Mouse (Mus musculus): Measurements from ENCODE around the gene Cbarp. TPM values are rescaled to one million over a fixed set of nuclear protein-coding genes. Genes with fewer than 3 reads are reported as not detected.

Cbarp gene
- polyA plus RNA-seq, 1 experiment from 2014 or later: 4.7 TPM

DNA sequence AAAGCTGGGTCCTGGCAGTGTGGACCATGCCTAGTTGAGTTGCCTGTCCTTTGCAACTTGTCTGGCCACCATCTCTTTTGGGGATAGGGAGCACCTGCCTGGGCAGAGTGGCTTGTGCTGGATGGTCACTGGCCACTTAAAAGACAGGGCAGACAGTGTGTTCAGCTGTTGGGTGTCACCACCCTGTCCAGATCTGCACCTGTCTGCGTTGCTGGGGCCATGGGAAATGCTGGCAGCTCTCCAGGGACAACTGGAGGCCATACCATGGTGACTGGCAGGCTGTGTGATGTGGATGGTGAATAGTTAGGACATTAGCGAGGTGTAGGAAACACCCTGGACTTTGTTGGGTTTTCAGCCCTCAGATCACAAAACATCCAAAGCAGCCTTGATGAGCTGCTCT, 20.5 kb downstream of the Cbarp start:
- Histone ChIP-seq H3K27ac (no peak overlapping the region), H3K36me3 (peaks cover 82% of the 10 kb centered on the region), H3K27me3 (ENCODE audit: low read depth, poor library complexity, severe bottlenecking) (no peaks in the 10 kb centered on the region), H3K4me3 (peak overlapping the region; percentile 6; the same call in 1 of the 2 replicates), H3K4me1 (peaks cover 39% of the 10 kb centered on the region), H3K9me3 (replicated peaks) (no peaks in the 10 kb centered on the region)
- no peak for DNase-seq (ENCODE audit: low spot score)
- 86% methylated on average over 2 of the region's 2 CpGs for WGBS

GRCm38 (mm10) chr10:80118552-80118951, 22.1 kb downstream of the Cbarp start:
- 87% methylated on average over 6 of the region's 6 CpGs for WGBS
- no peaks in the 10 kb centered on the region for H3K9me3 ChIP-seq (replicated peaks)
- peak overlapping the region; percentile 94 for H3K4me3 ChIP-seq
- no peak for DNase-seq (ENCODE audit: low spot score)
- peaks cover 66% of the 10 kb centered on the region for H3K36me3 ChIP-seq
- H3K27me3 ChIP-seq (ENCODE audit: low read depth, poor library complexity, severe bottlenecking): no peaks in the 10 kb centered on the region
- peaks cover 44% of the 10 kb centered on the region for H3K4me1 ChIP-seq
- no peak overlapping the region for H3K27ac ChIP-seq

DNA sequence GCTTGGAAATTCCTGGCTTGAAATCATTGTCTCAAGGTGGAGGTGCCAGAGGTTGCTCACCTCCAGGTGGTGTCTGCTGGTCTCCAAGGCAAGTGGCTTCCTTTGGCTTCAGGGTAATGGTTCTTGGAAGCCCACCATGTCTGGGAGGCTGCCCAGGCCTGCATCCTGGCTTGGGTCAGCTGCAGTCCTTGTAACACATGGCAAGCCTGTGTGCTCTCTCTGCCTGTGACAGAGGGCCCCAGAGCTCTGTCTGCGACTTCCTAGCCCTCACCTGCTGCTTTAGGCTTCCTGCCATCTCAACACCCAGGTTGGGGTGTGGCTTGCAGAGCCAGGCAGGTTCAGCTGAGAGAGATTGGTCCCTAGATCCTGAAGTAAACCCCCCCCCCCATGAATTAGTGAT, 22.9 kb downstream of the Cbarp start:
- Histone ChIP-seq H3K4me1 (peaks cover 44% of the 10 kb centered on the region), H3K27me3 (ENCODE audit: low read depth, poor library complexity, severe bottlenecking) (no peaks in the 10 kb centered on the region), H3K27ac (peak overlapping the region; percentile 93; the same call in 1 of the 2 replicates), H3K36me3 (peaks cover 58% of the 10 kb centered on the region), H3K9me3 (replicated peaks) (no peaks in the 10 kb centered on the region), H3K4me3 (peak overlapping the region; percentile 94)
- no peak for DNase-seq (ENCODE audit: low spot score)
- WGBS: 74% methylated on average over 1 of the region's 1 CpGs

DNA sequence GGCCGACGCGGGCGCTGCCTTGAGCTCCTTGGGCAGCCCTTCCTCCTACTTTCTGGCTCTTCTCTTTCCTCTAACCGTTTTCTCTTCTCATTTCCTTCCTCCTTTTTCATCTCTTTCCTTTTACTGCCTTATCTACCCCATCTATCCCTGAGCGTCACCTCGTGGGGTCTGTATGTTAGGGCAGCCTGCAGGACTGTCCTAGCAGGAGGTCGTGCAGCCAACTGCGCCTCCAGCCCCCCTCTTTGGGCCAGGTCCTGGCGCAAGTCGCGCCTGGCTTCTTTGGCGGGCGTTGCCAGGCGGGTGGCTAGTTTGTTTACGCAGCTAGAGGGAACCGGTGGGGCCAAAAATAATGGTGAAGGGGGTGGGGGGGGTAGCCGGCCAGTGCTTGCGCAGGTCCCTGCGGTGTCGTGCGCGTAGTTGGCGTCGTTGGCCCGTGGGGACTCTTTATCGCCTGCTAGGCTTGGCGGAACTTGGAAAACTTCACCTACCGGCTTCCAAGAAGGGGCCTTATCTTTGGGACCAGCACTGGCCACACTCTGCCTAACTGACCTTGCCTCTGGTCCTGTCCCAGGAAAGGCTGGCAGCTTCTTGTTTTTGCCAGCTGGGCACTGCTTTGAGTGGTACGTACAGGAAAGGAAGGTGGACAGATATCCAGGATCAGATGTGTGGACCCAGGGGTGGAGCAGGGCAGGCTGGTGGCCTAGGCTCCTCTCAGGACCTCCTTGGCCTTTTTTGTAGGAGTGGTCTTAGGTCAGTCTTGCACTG, 23.5 kb downstream of the Cbarp start:
- Histone ChIP-seq H3K4me3 (peak overlapping the region; percentile 94), H3K27ac (peak overlapping the region; percentile 93), H3K36me3 (peaks cover 52% of the 10 kb centered on the region), H3K27me3 (ENCODE audit: low read depth, poor library complexity, severe bottlenecking) (no peaks in the 10 kb centered on the region), H3K9me3 (replicated peaks) (no peaks in the 10 kb centered on the region), H3K4me1 (peaks cover 44% of the 10 kb centered on the region)
- DNase-seq (ENCODE audit: low spot score): peak; percentile 50
- WGBS: 7% methylated on average over 30 of the region's 30 CpGs

- Histone ChIP-seq H3K4me3 (peak overlapping the region; percentile 94), H3K27me3 (ENCODE audit: low read depth, poor library complexity, severe bottlenecking) (no peaks in the 10 kb centered on the region), H3K36me3 (peaks cover 46% of the 10 kb centered on the region), H3K9me3 (replicated peaks) (no peaks in the 10 kb centered on the region), H3K4me1 (peaks cover 44% of the 10 kb centered on the region), H3K27ac (peak overlapping the region; percentile 93)
- DNase-seq (ENCODE audit: low spot score): peak; percentile 62
- 1% methylated on average over 27 of the region's 27 CpGs for WGBS
Measured at GRCm38 (mm10) chr10:80116563-80116926, 24.1 kb downstream of the Cbarp start.

- no peak for DNase-seq (ENCODE audit: low spot score)
- Histone ChIP-seq H3K27me3 (ENCODE audit: low read depth, poor library complexity, severe bottlenecking) (no peaks in the 10 kb centered on the region), H3K27ac (peak overlapping the region; percentile 93), H3K9me3 (replicated peaks) (no peaks in the 10 kb centered on the region), H3K36me3 (peaks cover 40% of the 10 kb centered on the region), H3K4me1 (peaks cover 44% of the 10 kb centered on the region), H3K4me3 (peak overlapping the region; percentile 94)
- whole genome bisulfite sequencing: under 1% methylated on average over 63 of the region's 63 CpGs
Measured at GRCm38 (mm10) chr10:80115944-80116335, 24.7 kb downstream of the Cbarp start.

- H3K36me3 ChIP-seq: peaks cover 35% of the 10 kb centered on the region
- DNase-seq (ENCODE audit: low spot score): peak; percentile 91
- no peaks in the 10 kb centered on the region for H3K9me3 ChIP-seq (replicated peaks)
Measured at GRCm38 (mm10) chr10:80115290-80115943, 25.2 kb downstream of the Cbarp start, which contains the start of gene Stk11. Gene Stk11, plus strand, starts transcription at chr10:80115803.

DNA sequence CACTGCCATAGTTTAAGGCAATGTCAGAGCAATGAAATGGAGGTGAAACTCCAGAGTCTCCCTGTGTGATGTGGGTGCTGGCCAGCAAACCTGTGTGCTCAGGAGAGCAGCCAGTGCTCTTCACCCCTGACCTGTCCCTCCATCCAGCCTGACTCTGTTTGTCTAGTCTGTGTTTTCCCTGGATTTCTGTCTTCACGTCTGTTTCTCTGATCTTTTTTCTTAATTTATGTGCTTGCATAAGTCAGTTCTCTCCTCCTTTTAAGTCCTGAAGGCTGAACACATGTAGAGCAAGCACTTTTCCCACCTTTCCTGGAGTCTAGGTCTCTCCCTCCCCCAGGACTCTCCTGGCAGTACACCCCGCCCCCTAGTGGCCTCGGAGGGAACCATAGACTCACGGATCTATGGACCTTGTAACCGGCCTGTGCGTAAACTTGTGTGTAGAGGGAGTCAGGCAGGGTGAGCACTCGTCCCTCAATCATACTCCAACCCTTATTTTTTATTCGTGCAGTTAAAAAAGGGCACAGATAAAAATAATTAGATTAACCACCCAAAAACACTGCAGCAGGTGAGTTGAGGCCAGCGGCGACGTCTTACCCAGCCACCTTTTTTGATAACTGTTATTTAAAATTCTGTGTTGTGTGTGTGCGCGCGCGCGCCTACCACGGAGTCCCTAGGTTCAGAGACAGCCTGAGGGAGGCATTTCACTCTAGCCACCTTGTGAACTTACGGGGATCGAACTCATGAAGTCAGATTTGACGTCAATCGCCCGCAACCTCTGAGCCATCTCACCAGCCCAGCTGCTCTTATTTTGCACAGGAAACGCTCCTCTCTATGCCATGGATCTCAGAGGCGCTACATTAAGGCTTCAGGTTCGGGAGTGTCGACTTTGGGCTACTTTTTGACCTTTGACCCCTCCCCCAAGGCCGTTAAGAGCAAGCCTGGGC, 26.0 kb downstream of the Cbarp start:
- Histone ChIP-seq H3K27ac (peak overlapping the region; percentile 93), H3K9me3 (replicated peaks) (no peaks in the 10 kb centered on the region), H3K36me3 (peaks cover 27% of the 10 kb centered on the region), H3K4me1 (peaks cover 40% of the 10 kb centered on the region), H3K4me3 (peak overlapping the region; percentile 94), H3K27me3 (ENCODE audit: low read depth, poor library complexity, severe bottlenecking) (no peaks in the 10 kb centered on the region)
- WGBS: 1% methylated on average over 27 of the region's 27 CpGs
- peak; percentile 94 for DNase-seq (ENCODE audit: low spot score)

More at GRCm38 (mm10) chr10:80115290-80115943, 25.2 kb downstream of the Cbarp start, which contains the start of gene Stk11:
- Histone ChIP-seq H3K4me1 (peaks cover 44% of the 10 kb centered on the region), H3K27me3 (ENCODE audit: low read depth, poor library complexity, severe bottlenecking) (no peaks in the 10 kb centered on the region), H3K4me3 (peak within 1 kb of the TSS; percentile 94), H3K27ac (peak within 1 kb of the TSS; percentile 93)
- WGBS: under 1% methylated on average over 70 of the region's 70 CpGs

DNA sequence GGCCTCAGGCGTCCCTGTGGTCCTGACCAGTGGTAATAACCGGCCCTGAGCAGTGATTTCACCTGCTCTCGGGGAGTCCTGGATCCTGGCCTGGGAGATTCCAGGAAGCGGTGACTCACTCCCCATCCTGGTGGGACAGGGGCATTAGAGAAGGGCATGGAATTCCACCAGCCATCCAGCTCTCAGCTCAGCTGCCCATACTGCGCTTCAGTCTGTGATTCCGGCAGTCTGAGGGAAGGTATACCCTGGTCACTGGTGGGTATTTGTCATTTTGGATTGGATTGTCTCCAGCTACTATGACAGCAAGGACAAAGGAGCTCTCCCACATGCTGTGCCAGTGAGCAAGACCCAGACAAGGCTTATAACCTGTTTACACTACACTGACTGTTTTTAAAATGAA, 33.0 kb downstream of the Cbarp start:
- 66% methylated on average over 6 of the region's 6 CpGs for WGBS
- H3K4me3 ChIP-seq: no peak overlapping the region
- no peaks in the 10 kb centered on the region for H3K36me3 ChIP-seq
- H3K4me1 ChIP-seq: peaks cover 10% of the 10 kb centered on the region
- no peak overlapping the region for H3K27ac ChIP-seq
- DNase-seq (ENCODE audit: low spot score): no peak
- no peaks in the 10 kb centered on the region for H3K9me3 ChIP-seq (replicated peaks)
- no peaks in the 10 kb centered on the region for H3K27me3 ChIP-seq (ENCODE audit: low read depth, poor library complexity, severe bottlenecking)

- Histone ChIP-seq H3K9me3 (replicated peaks) (no peaks in the 10 kb centered on the region), H3K36me3 (no peaks in the 10 kb centered on the region), H3K27ac (peak overlapping the region; percentile 4; the same call in 1 of the 2 replicates), H3K4me1 (peaks cover 26% of the 10 kb centered on the region), H3K27me3 (ENCODE audit: low read depth, poor library complexity, severe bottlenecking) (no peaks in the 10 kb centered on the region), H3K4me3 (peak overlapping the region; percentile 11; the same call in 1 of the 2 replicates)
- no peak for DNase-seq (ENCODE audit: low spot score)
- WGBS: 64% methylated on average over 5 of the region's 5 CpGs
Measured at GRCm38 (mm10) chr10:80105926-80106325, 34.7 kb downstream of the Cbarp start.

GRCm38 (mm10) chr10:80105460-80105859, 35.2 kb downstream of the Cbarp start, which contains the start of gene Sbno2:
Gene Sbno2, minus strand, starts transcription at chr10:80105571.
- H3K36me3 ChIP-seq: no peaks in the 10 kb centered on the region
- WGBS: 70% methylated on average over 5 of the region's 5 CpGs
- H3K27ac ChIP-seq: peak within 1 kb of the TSS; percentile 4; the same call in 1 of the 2 replicates
- H3K4me1 ChIP-seq: peaks cover 31% of the 10 kb centered on the region
- no peaks in the 10 kb centered on the region for H3K27me3 ChIP-seq (ENCODE audit: low read depth, poor library complexity, severe bottlenecking)
- H3K4me3 ChIP-seq: peak within 1 kb of the TSS; percentile 11; the same call in 1 of the 2 replicates
- DNase-seq (ENCODE audit: low spot score): no peak
- H3K9me3 ChIP-seq (replicated peaks): no peaks in the 10 kb centered on the region

GRCm38 (mm10) chr10:80104181-80104580, 36.5 kb downstream of the Cbarp start:
- no peak for DNase-seq (ENCODE audit: low spot score)
- H3K9me3 ChIP-seq (replicated peaks): no peaks in the 10 kb centered on the region
- WGBS: 93% methylated on average over 3 of the region's 3 CpGs
- no peak overlapping the region for H3K4me3 ChIP-seq
- peaks cover 39% of the 10 kb centered on the region for H3K4me1 ChIP-seq
- no peaks in the 10 kb centered on the region for H3K27me3 ChIP-seq (ENCODE audit: low read depth, poor library complexity, severe bottlenecking)
- H3K27ac ChIP-seq: no peak overlapping the region
- no peaks in the 10 kb centered on the region for H3K36me3 ChIP-seq

All from limb, embryonic 10.5 days (tissue).